Mouse (Mus musculus): ENCODE data around the gene Coro7. TPM values are rescaled to one million over a fixed set of nuclear protein-coding genes. Genes with fewer than 3 reads are reported as not detected.
A peak's percentile ranks its signal among the peaks of the same experiment; 100 is the strongest.

Coro7 gene
- polyA plus RNA-seq, 1 experiment from 2014 or later = 9.0 TPM

DNA sequence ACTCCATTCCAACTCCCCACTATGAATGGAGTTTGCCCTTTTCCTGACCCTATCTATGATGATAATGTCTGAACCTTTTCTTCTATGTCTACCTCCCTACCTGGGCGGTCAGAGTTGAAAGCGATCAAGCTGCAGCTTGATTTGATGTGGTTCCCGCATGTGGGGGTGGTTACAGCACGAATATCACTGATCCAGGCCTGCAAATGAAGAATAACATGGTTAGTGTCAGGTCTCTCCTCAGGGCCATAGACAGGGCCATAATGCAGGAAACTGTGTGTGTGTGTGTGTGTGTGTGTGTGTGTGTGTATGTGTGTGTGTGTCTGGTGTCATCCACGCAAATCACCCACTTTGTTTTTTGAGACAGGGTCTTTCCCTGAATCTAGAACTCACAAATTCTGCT, 2.7 kb downstream of the Coro7 start:
- 92% methylated on average over 5 of the region's 5 CpGs for WGBS
- Histone ChIP-seq H3K4me1 (ENCODE audit: insufficient read depth, low read depth, low read length) (0 out of 2 replicates have a peak, but pooled peaks cover 6% of the 10 kb centered on the region), H3K27ac (ENCODE audit: low read length) (no peak overlapping the region), H3K9ac (replicated peaks; ENCODE audit: low read depth) (no peak overlapping the region), H3K4me3 (ENCODE audit: low read depth, low read length) (no peak overlapping the region), H3K4me2 (replicated peaks; ENCODE audit: low read depth, low read length) (no peak overlapping the region), H3K36me3 (ENCODE audit: insufficient read depth, low read length) (no peaks in the 10 kb centered on the region), H3K27me3 (replicated peaks; ENCODE audit: insufficient read depth, low read length) (no peaks in the 10 kb centered on the region), H3K9me3 (ENCODE audit: low read length) (no peaks in the 10 kb centered on the region)
- DNase-seq (ENCODE audit: low spot score) = no peak
- ATAC-seq = no peak
- TF ChIP-seq CTCF (IDR thresholded peaks at IDR 0.05) (no peak), EP300 (IDR thresholded peaks at IDR 0.05) (no peak)

DNA sequence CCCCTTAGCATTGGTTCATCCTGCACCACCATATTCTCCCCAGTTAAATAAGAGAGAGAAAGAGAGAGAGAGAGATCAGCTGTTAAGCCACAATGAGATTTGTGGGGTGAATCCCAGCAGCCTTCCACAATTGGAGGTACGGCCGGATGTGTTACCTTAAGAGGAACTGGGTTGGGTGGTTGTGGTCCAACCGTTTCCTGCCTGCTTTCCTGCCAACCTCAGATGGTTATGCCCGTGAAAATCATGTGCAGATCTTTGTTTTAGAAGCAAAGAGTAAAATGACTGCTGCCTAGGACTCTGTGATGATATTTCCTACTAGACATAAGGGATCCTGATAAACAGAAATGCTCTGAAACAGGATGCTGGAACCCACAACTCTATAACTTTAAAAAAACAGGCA, 5.5 kb downstream of the Coro7 start:
- H3K27ac ChIP-seq (ENCODE audit: low read length) = no peak overlapping the region
- DNase-seq (ENCODE audit: low spot score) = no peak
- TF ChIP-seq EP300 (IDR thresholded peaks at IDR 0.05) (no peak), CTCF (IDR thresholded peaks at IDR 0.05) (no peak)
- H3K4me2 ChIP-seq (replicated peaks; ENCODE audit: low read depth, low read length) = no peak overlapping the region
- 0 out of 2 replicates have a peak, but pooled peaks cover 5% of the 10 kb centered on the region for H3K4me1 ChIP-seq (ENCODE audit: insufficient read depth, low read depth, low read length)
- no peaks in the 10 kb centered on the region for H3K27me3 ChIP-seq (replicated peaks; ENCODE audit: insufficient read depth, low read length)
- no peaks in the 10 kb centered on the region for H3K36me3 ChIP-seq (ENCODE audit: insufficient read depth, low read length)
- no peak overlapping the region for H3K4me3 ChIP-seq (ENCODE audit: low read depth, low read length)
- H3K9me3 ChIP-seq (ENCODE audit: low read length) = no peaks in the 10 kb centered on the region
- 58% methylated on average over 4 of the region's 4 CpGs for WGBS
- H3K9ac ChIP-seq (replicated peaks; ENCODE audit: low read depth) = no peak overlapping the region
- no peak for ATAC-seq

DNA sequence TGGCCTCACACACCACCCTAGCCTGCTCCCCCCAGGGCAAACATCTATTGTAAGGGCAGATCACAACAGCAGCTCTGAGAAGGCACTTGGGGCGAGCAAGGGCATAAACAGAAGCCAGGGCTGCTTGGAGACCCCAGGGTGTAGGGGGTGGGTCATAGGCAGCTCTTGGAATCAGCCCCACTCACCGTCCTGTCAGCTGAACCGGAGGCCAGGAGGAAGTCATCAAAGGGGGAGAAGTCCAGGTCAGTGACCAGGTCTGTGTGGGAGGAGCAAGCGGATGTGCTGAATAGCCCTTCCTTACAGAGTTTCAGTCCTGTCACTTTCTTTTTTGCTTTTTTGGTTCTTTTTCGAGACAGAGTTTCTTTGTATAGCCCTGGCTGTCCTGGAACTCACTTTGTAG, 9.3 kb downstream of the Coro7 start:
- no peak overlapping the region for H3K4me3 ChIP-seq (ENCODE audit: low read depth, low read length)
- H3K27me3 ChIP-seq (replicated peaks; ENCODE audit: insufficient read depth, low read length) = no peaks in the 10 kb centered on the region
- H3K36me3 ChIP-seq (ENCODE audit: insufficient read depth, low read length) = 0 out of 2 replicates have a peak, but pooled peaks cover 6% of the 10 kb centered on the region
- TF ChIP-seq EP300 (IDR thresholded peaks at IDR 0.05) (no peak), CTCF (IDR thresholded peaks at IDR 0.05) (no peak)
- ATAC-seq (no peak), DNase-seq (ENCODE audit: low spot score) (no peak)
- WGBS = 68% methylated on average over 5 of the region's 5 CpGs
- no peaks in the 10 kb centered on the region for H3K4me1 ChIP-seq (ENCODE audit: insufficient read depth, low read depth, low read length)
- H3K4me2 ChIP-seq (replicated peaks; ENCODE audit: low read depth, low read length) = no peak overlapping the region
- no peaks in the 10 kb centered on the region for H3K9me3 ChIP-seq (ENCODE audit: low read length)
- no peak overlapping the region for H3K27ac ChIP-seq (ENCODE audit: low read length)
- no peak overlapping the region for H3K9ac ChIP-seq (replicated peaks; ENCODE audit: low read depth)

DNA sequence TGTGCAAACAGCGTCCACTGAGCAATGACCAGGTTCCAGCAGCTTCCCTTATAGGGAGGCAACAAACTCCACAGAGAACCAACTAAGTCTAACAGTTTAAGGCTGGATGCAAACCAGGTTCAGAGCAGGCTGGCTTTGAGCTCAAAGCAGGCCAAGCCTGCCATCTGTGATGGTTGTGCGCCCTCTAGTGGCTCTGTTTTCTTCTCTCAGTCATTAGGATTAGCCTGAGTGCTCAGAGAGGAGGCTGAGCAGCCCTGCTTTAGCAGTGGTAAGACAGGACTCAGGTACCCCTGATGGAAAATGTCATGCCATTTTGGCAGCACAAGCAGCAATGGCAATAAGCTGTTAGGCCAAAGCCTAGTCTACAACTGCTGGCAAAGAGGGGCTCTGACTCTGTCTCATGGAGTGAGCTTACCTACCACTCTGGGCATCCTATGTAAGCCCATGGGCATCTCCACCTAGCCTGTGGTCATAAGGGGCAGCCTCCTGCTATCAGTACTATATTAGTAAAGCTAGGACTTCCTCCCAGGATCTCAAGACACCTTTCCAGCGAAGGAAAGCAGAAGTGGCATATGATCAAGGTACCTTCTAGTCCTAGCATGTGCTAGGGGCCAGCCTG, 12.3 kb downstream of the Coro7 start:
- TF ChIP-seq CTCF (IDR thresholded peaks at IDR 0.05) (peak; percentile 94), EP300 (IDR thresholded peaks at IDR 0.05) (no peak)
- Histone ChIP-seq H3K27me3 (replicated peaks; ENCODE audit: insufficient read depth, low read length) (no peaks in the 10 kb centered on the region), H3K27ac (ENCODE audit: low read length) (no peak overlapping the region), H3K4me2 (replicated peaks; ENCODE audit: low read depth, low read length) (no peak overlapping the region), H3K36me3 (ENCODE audit: insufficient read depth, low read length) (0 out of 2 replicates have a peak, but pooled peaks cover 10% of the 10 kb centered on the region), H3K9me3 (ENCODE audit: low read length) (no peaks in the 10 kb centered on the region), H3K9ac (replicated peaks; ENCODE audit: low read depth) (no peak overlapping the region), H3K4me3 (ENCODE audit: low read depth, low read length) (no peak overlapping the region), H3K4me1 (ENCODE audit: insufficient read depth, low read depth, low read length) (no peaks in the 10 kb centered on the region)
- 25% methylated on average over 3 of the region's 3 CpGs for WGBS
- ATAC-seq = peak; percentile 90
- DNase-seq (ENCODE audit: low spot score) = peak; percentile 91

DNA sequence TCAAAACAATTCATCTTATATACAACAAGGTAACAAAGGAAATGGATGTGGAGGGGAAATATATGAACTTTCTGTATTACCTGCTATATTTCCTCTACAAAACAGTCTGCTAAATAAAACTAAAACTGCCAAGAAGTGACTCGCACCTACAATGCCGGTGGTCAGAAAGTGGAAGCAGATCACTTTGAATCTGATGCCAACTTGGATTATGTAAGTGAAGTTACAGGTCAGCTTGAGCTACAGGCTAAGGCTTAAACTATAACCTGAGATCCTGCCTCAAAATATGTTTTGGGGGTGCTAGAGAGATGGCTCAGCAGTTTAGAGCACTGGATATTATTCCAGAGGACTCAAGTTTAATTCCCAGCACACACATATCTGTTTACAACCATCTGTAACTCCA, 13.9 kb downstream of the Coro7 start:
- no peak overlapping the region for H3K9ac ChIP-seq (replicated peaks; ENCODE audit: low read depth)
- no peak for TF ChIP-seq EP300 (IDR thresholded peaks at IDR 0.05)
- no peak for TF ChIP-seq CTCF (IDR thresholded peaks at IDR 0.05)

GRCm38 (mm10) chr16:4663806-4664205, 15.8 kb downstream of the Coro7 start:
- 0 out of 2 replicates have a peak, but pooled peaks cover 9% of the 10 kb centered on the region for H3K36me3 ChIP-seq (ENCODE audit: insufficient read depth, low read length)
- H3K4me3 ChIP-seq (ENCODE audit: low read depth, low read length) = no peak overlapping the region
- 82% methylated on average over 2 of the region's 2 CpGs for WGBS
- no peak overlapping the region for H3K9ac ChIP-seq (replicated peaks; ENCODE audit: low read depth)
- no peaks in the 10 kb centered on the region for H3K9me3 ChIP-seq (ENCODE audit: low read length)
- no peak overlapping the region for H3K4me2 ChIP-seq (replicated peaks; ENCODE audit: low read depth, low read length)
- TF ChIP-seq CTCF (IDR thresholded peaks at IDR 0.05) (no peak), EP300 (IDR thresholded peaks at IDR 0.05) (no peak)
- H3K27me3 ChIP-seq (replicated peaks; ENCODE audit: insufficient read depth, low read length) = no peaks in the 10 kb centered on the region
- no peak overlapping the region for H3K27ac ChIP-seq (ENCODE audit: low read length)
- ATAC-seq = no peak
- DNase-seq (ENCODE audit: low spot score) = no peak
- H3K4me1 ChIP-seq (ENCODE audit: insufficient read depth, low read depth, low read length) = 0 out of 2 replicates have a peak, but pooled peaks cover 5% of the 10 kb centered on the region

More for the DNA sequence above, 13.9 kb downstream of the Coro7 start:
- Histone ChIP-seq H3K27ac (ENCODE audit: low read length) (no peak overlapping the region), H3K4me1 (ENCODE audit: insufficient read depth, low read depth, low read length) (no peaks in the 10 kb centered on the region), H3K36me3 (ENCODE audit: insufficient read depth, low read length) (0 out of 2 replicates have a peak, but pooled peaks cover 10% of the 10 kb centered on the region), H3K27me3 (replicated peaks; ENCODE audit: insufficient read depth, low read length) (no peaks in the 10 kb centered on the region), H3K4me3 (ENCODE audit: low read depth, low read length) (no peak overlapping the region), H3K4me2 (replicated peaks; ENCODE audit: low read depth, low read length) (no peak overlapping the region), H3K9me3 (ENCODE audit: low read length) (no peaks in the 10 kb centered on the region)
- 88% methylated on average over 2 of the region's 2 CpGs for whole genome bisulfite sequencing
- DNase-seq (ENCODE audit: low spot score) (no peak), ATAC-seq (no peak)
